Mouse (Mus musculus): ENCODE results near the gene Fsd1l.
A peak's percentile ranks its signal among the peaks of the same experiment; 100 is the strongest.

The Fsd1l gene

GRCm38 (mm10) chr4:53631316-53632010, at the start of gene Fsd1l:
Fsd1l (plus strand) TSS chr4:53631471.
- DNase-seq, result peak; percentile 87

GRCm38 (mm10) chr4:53587676-53588075, 43.6 kb upstream of the Fsd1l start:
- DNase-seq, result no peak

- no peak for DNase-seq
Measured at GRCm38 (mm10) chr4:53588936-53589335, 42.3 kb upstream of the Fsd1l start.

GRCm38 (mm10) chr4:53589466-53589865, 41.8 kb upstream of the Fsd1l start:
- DNase-seq, result no peak

- no peak for DNase-seq
Measured at GRCm38 (mm10) chr4:53590163-53590562, 41.1 kb upstream of the Fsd1l start.

- DNase-seq, result no peak
Measured at GRCm38 (mm10) chr4:53590691-53591447, 40.4 kb upstream of the Fsd1l start.

GRCm38 (mm10) chr4:53591536-53591935, 39.7 kb upstream of the Fsd1l start:
- no peak for DNase-seq

GRCm38 (mm10) chr4:53591941-53592340, 39.3 kb upstream of the Fsd1l start:
- no peak for DNase-seq

GRCm38 (mm10) chr4:53592386-53592785, 38.9 kb upstream of the Fsd1l start:
- no peak for DNase-seq

- DNase-seq, result peak; percentile 71
Measured at GRCm38 (mm10) chr4:53594204-53594603, 37.1 kb upstream of the Fsd1l start.

GRCm38 (mm10) chr4:53595246-53596062, 35.8 kb upstream of the Fsd1l start:
- DNase-seq, result no peak

- DNase-seq, result no peak
Measured at GRCm38 (mm10) chr4:53596063-53596895, 35.0 kb upstream of the Fsd1l start.

- no peak for DNase-seq
Measured at GRCm38 (mm10) chr4:53600462-53600861, 30.8 kb upstream of the Fsd1l start.

GRCm38 (mm10) chr4:53614576-53615225, 16.6 kb upstream of the Fsd1l start:
- DNase-seq, result no peak

GRCm38 (mm10) chr4:53617968-53618367, 13.3 kb upstream of the Fsd1l start:
- no peak for DNase-seq

- DNase-seq, result no peak
Measured at GRCm38 (mm10) chr4:53620104-53620503, 11.2 kb upstream of the Fsd1l start.

- DNase-seq, result no peak
Measured at GRCm38 (mm10) chr4:53621084-53621483, 10.2 kb upstream of the Fsd1l start.

GRCm38 (mm10) chr4:53621490-53621889, 9.8 kb upstream of the Fsd1l start:
- no peak for DNase-seq

GRCm38 (mm10) chr4:53623711-53624110, 7.6 kb upstream of the Fsd1l start:
- DNase-seq, result no peak

- DNase-seq, result peak; percentile 40
Measured at GRCm38 (mm10) chr4:53624816-53625215, 6.5 kb upstream of the Fsd1l start.

- no peak for DNase-seq
Measured at GRCm38 (mm10) chr4:53625263-53625662, 6.0 kb upstream of the Fsd1l start.

- peak; percentile 27 for DNase-seq
Measured at GRCm38 (mm10) chr4:53628924-53629323, 2.3 kb upstream of the Fsd1l start.
